Mouse (Mus musculus): ENCODE data around the gene Ascl5. TPM values are rescaled to one million over a fixed set of nuclear protein-coding genes. Genes with fewer than 3 reads are reported as not detected.

The Ascl5 gene
- 0.36 TPM for polyA plus RNA-seq (2012; fragmentation: generic; extraction: Trizol)

GRCm38 (mm10) chr1:136050312-136051012 is at the start of gene Ascl5:
Ascl5 (plus strand) TSS chr1:136050804.
- Histone ChIP-seq H3K4me2 (ENCODE audit: low read depth) (peak within 1 kb of the TSS; percentile 48), H3ac (ENCODE audit: control insufficient read depth, insufficient read length) (no peak within 1 kb of the TSS), H3K27me3 (ENCODE audit: control insufficient read depth, insufficient read depth, insufficient read length) (no peaks in the 10 kb centered on the region), H3K79me2 (ENCODE audit: control insufficient read depth, insufficient read depth) (no peaks in the 10 kb centered on the region), H3K4me3 (no peak within 1 kb of the TSS), H3K36me3 (ENCODE audit: control insufficient read depth, insufficient read depth) (no peaks in the 10 kb centered on the region)
- TF ChIP-seq TCF12 (IDR thresholded peaks at IDR 0.05; ENCODE audit: insufficient read depth, poor library complexity, severe bottlenecking): peak; percentile 56
- TF ChIP-seq MAX (IDR thresholded peaks at IDR 0.05; ENCODE audit: low read depth): no peak
- no peak for TF ChIP-seq POLR2AphosphoS2 (IDR thresholded peaks at IDR 0.05; ENCODE audit: insufficient read length, low read depth)
- peak; percentile 52 for TF ChIP-seq TCF3 (IDR thresholded peaks at IDR 0.05; ENCODE audit: insufficient read length, low read depth)
- no peak for TF ChIP-seq E2F4 (IDR thresholded peaks at IDR 0.05; ENCODE audit: insufficient read depth)
- TF ChIP-seq CEBPB (IDR thresholded peaks at IDR 0.05; ENCODE audit: insufficient read depth, poor library complexity, severe bottlenecking): peak; percentile 87
- no peak for TF ChIP-seq REST (IDR thresholded peaks at IDR 0.05; ENCODE audit: insufficient read depth, insufficient read length)
- no peak for TF ChIP-seq USF1 (IDR thresholded peaks at IDR 0.05; ENCODE audit: low read depth)
- no peak for TF ChIP-seq POLR2A (IDR thresholded peaks at IDR 0.05; ENCODE audit: insufficient read length, low read depth)
- no peak for TF ChIP-seq SRF (IDR thresholded peaks at IDR 0.05; ENCODE audit: control insufficient read depth, insufficient read length, low read depth)
- peak in 2 of 3 experiments; percentile 72 to 92 for TF ChIP-seq MYOD1 (IDR thresholded peaks at IDR 0.05; ENCODE audit: control insufficient read depth in 1 of 3, insufficient read length in 2 of 3, low read depth in 2 of 3)
- peak in 2 of 3 experiments; percentile 90 to 93 for TF ChIP-seq MYOG (IDR thresholded peaks at IDR 0.05; ENCODE audit: control insufficient read depth in 1 of 3, insufficient read depth in 1 of 3, insufficient read length in 2 of 3, low read depth in 2 of 3)

GRCm38 (mm10) chr1:136001438-136001837 is 49.2 kb upstream of the Ascl5 start:
- Histone ChIP-seq H3ac (ENCODE audit: control insufficient read depth, insufficient read length) (no peak overlapping the region), H3K36me3 (ENCODE audit: control insufficient read depth, insufficient read depth) (no peaks in the 10 kb centered on the region), H3K79me2 (ENCODE audit: control insufficient read depth, insufficient read depth) (no peaks in the 10 kb centered on the region), H3K4me3 (no peak overlapping the region), H3K27me3 (ENCODE audit: control insufficient read depth, insufficient read depth, insufficient read length) (no peaks in the 10 kb centered on the region), H3K4me2 (ENCODE audit: low read depth) (no peak overlapping the region)
- no peak for TF ChIP-seq CEBPB (IDR thresholded peaks at IDR 0.05; ENCODE audit: insufficient read depth, poor library complexity, severe bottlenecking)
- TF ChIP-seq POLR2A (IDR thresholded peaks at IDR 0.05; ENCODE audit: insufficient read length, low read depth): no peak
- TF ChIP-seq MYOD1 (IDR thresholded peaks at IDR 0.05; ENCODE audit: control insufficient read depth in 1 of 3, insufficient read length in 2 of 3, low read depth in 2 of 3): no peak
- TF ChIP-seq TCF3 (IDR thresholded peaks at IDR 0.05; ENCODE audit: insufficient read length, low read depth): no peak
- TF ChIP-seq MYOG (IDR thresholded peaks at IDR 0.05; ENCODE audit: control insufficient read depth in 1 of 3, insufficient read depth in 1 of 3, insufficient read length in 2 of 3, low read depth in 2 of 3): no peak
- no peak for TF ChIP-seq TCF12 (IDR thresholded peaks at IDR 0.05; ENCODE audit: insufficient read depth, poor library complexity, severe bottlenecking)
- TF ChIP-seq REST (IDR thresholded peaks at IDR 0.05; ENCODE audit: insufficient read depth, insufficient read length): no peak
- no peak for TF ChIP-seq E2F4 (IDR thresholded peaks at IDR 0.05; ENCODE audit: insufficient read depth)
- no peak for TF ChIP-seq USF1 (IDR thresholded peaks at IDR 0.05; ENCODE audit: low read depth)
- no peak for TF ChIP-seq MAX (IDR thresholded peaks at IDR 0.05; ENCODE audit: low read depth)
- no peak for TF ChIP-seq POLR2AphosphoS2 (IDR thresholded peaks at IDR 0.05; ENCODE audit: insufficient read length, low read depth)
- TF ChIP-seq SRF (IDR thresholded peaks at IDR 0.05; ENCODE audit: control insufficient read depth, insufficient read length, low read depth): no peak

- TF ChIP-seq TCF3 (IDR thresholded peaks at IDR 0.05; ENCODE audit: insufficient read length, low read depth) (no peak), MYOD1 (IDR thresholded peaks at IDR 0.05; ENCODE audit: control insufficient read depth in 1 of 3, insufficient read length in 2 of 3, low read depth in 2 of 3) (peak in 1 of 3 experiments; percentile 65)
- no peaks in the 10 kb centered on the region for H3K36me3 ChIP-seq (ENCODE audit: control insufficient read depth, insufficient read depth)
- peak within 1 kb of the TSS; percentile 74 for H3K4me2 ChIP-seq (ENCODE audit: low read depth)
- no peaks in the 10 kb centered on the region for H3K79me2 ChIP-seq (ENCODE audit: control insufficient read depth, insufficient read depth)
- no peak within 1 kb of the TSS for H3ac ChIP-seq (ENCODE audit: control insufficient read depth, insufficient read length)
- H3K27me3 ChIP-seq (ENCODE audit: control insufficient read depth, insufficient read depth, insufficient read length): no peaks in the 10 kb centered on the region
- H3K4me3 ChIP-seq: peak within 1 kb of the TSS; percentile 26
Observed at GRCm38 (mm10) chr1:136006292-136006748, 44.3 kb upstream of the Ascl5 start, which contains the start of gene Igfn1. Igfn1 (minus strand) TSS chr1:136006342.

GRCm38 (mm10) chr1:136007211-136008158 is 43.1 kb upstream of the Ascl5 start, which contains the start of gene Tmem9:
Tmem9 (plus strand) TSS chr1:136008150.
- H3K36me3 ChIP-seq (ENCODE audit: control insufficient read depth, insufficient read depth): no peaks in the 10 kb centered on the region
- H3K4me3 ChIP-seq: peak within 1 kb of the TSS; percentile 26
- H3K79me2 ChIP-seq (ENCODE audit: control insufficient read depth, insufficient read depth): no peaks in the 10 kb centered on the region
- TF ChIP-seq MYOD1 (IDR thresholded peaks at IDR 0.05; ENCODE audit: control insufficient read depth in 1 of 3, insufficient read length in 2 of 3, low read depth in 2 of 3): peak; percentile 74 to 89 (median 79)
- peak; percentile 82 for TF ChIP-seq TCF12 (IDR thresholded peaks at IDR 0.05; ENCODE audit: insufficient read depth, poor library complexity, severe bottlenecking)
- peak in 2 of 3 experiments; percentile 73 to 85 for TF ChIP-seq MYOG (IDR thresholded peaks at IDR 0.05; ENCODE audit: control insufficient read depth in 1 of 3, insufficient read depth in 1 of 3, insufficient read length in 2 of 3, low read depth in 2 of 3)
- no peak for TF ChIP-seq USF1 (IDR thresholded peaks at IDR 0.05; ENCODE audit: low read depth)
- peak; percentile 68 for TF ChIP-seq SRF (IDR thresholded peaks at IDR 0.05; ENCODE audit: control insufficient read depth, insufficient read length, low read depth)
- TF ChIP-seq POLR2AphosphoS2 (IDR thresholded peaks at IDR 0.05; ENCODE audit: insufficient read length, low read depth): no peak
- no peaks in the 10 kb centered on the region for H3K27me3 ChIP-seq (ENCODE audit: control insufficient read depth, insufficient read depth, insufficient read length)
- no peak within 1 kb of the TSS for H3ac ChIP-seq (ENCODE audit: control insufficient read depth, insufficient read length)
- peak within 1 kb of the TSS; percentile 74 for H3K4me2 ChIP-seq (ENCODE audit: low read depth)

All from myocyte (in vitro differentiated cells).